Mouse (Mus musculus) CH12.LX (cell line): ENCODE measurements around the gene Arl4c.

ENCODE experiments used
- CTCF ChIP-seq, 2 experiments: IDR thresholded peaks in 1 of 2; conservative IDR thresholded peaks in 1 of 2; 2 replicates each; pipeline ENCODE4 v1.5.1; 2011 to 2012; ENCODE audit warnings: low read depth in 2 of 2, low read length in 2 of 2, improper control_type of control experiment in 1 of 2, inconsistent platforms in 1 of 2, mild to moderate bottlenecking in 1 of 2, moderate library complexity in 1 of 2
- GABPA ChIP-seq: IDR thresholded peaks from 2 replicates; pipeline ENCODE4 v1.6.1; 2012; ENCODE audit warnings: low read depth, low read length, improper control_type of control experiment, inconsistent platforms; ENCODE audit not compliant: insufficient replicate concordance
- HCFC1 ChIP-seq: IDR thresholded peaks from 2 replicates; pipeline ENCODE4 v1.6.1; 2012; ENCODE audit warnings: low read depth, mild to moderate bottlenecking, inconsistent platforms, low read length, improper control_type of control experiment
- JUND ChIP-seq: conservative IDR thresholded peaks from 2 replicates; pipeline ENCODE4 v1.6.1; 2011; ENCODE audit warnings: low read depth, low read length, improper control_type of control experiment
- KAT2A ChIP-seq: IDR thresholded peaks from 2 replicates; pipeline ENCODE4 v1.6.1; 2012; ENCODE audit warnings: low read length, improper control_type of control experiment, inconsistent platforms; ENCODE audit not compliant: insufficient replicate concordance
- MXI1 ChIP-seq: IDR thresholded peaks from 2 replicates; pipeline ENCODE4 v1.6.1; 2011; ENCODE audit warnings: mild to moderate bottlenecking, low read depth, low read length, improper control_type of control experiment
- MYC ChIP-seq: IDR thresholded peaks from 2 replicates; pipeline ENCODE4 v1.6.1; 2011; ENCODE audit warnings: low read depth, mild to moderate bottlenecking, improper control_type of control experiment, low read length
- NELFE ChIP-seq: IDR thresholded peaks from 2 replicates; pipeline ENCODE4 v1.6.1; 2011; ENCODE audit warnings: low read depth, low read length, improper control_type of control experiment
- POLR2A ChIP-seq: IDR thresholded peaks from 2 replicates; pipeline ENCODE4 v1.6.1; 2011; ENCODE audit warnings: low read depth, mild to moderate bottlenecking, improper control_type of control experiment, low read length
- POLR2AphosphoS2 ChIP-seq: IDR thresholded peaks from 2 replicates; pipeline ENCODE4 v1.6.1; 2011; ENCODE audit warnings: low read depth, low read length, improper control_type of control experiment
- TBP ChIP-seq: conservative IDR thresholded peaks from 2 replicates; pipeline ENCODE4 v1.6.1; 2011; ENCODE audit warnings: low read depth, low read length, improper control_type of control experiment

DNA sequence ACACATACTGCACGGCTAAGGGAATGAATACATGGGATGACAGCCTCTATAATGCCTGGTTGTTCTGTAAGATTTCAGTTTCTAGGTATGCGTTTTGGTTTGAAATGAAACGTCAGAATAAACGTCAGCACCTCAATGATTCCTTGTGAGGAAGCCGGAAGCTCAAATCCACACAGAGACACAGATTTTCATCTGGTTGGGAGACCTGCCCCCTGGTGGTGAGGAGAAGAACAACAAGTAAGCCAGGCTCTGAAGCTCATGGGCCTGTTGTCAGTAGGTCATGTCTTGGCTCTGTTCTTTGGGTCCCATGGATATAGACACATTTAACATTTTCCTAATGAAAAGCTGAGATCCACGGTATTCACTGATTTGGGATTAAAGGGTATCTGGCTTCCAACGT lies 40.4 kb upstream of the Arl4c start:
- TF ChIP-seq KAT2A: no peak
- TF ChIP-seq TBP: no peak
- peak; percentile 75 to 77 for TF ChIP-seq CTCF (conservative IDR thresholded peaks at IDR 0.05 in 1 of 2, IDR thresholded peaks at IDR 0.05 in 1 of 2; ENCODE audit: low read depth in 2 of 2, low read length in 2 of 2)
- TF ChIP-seq POLR2A: no peak
- TF ChIP-seq POLR2AphosphoS2: no peak
- TF ChIP-seq GABPA: no peak
- TF ChIP-seq NELFE: no peak
- no peak for TF ChIP-seq MXI1
- no peak for TF ChIP-seq JUND
- TF ChIP-seq HCFC1: no peak
- TF ChIP-seq MYC: no peak
